Mouse (Mus musculus) bone marrow macrophage, adult 2 months (primary cell): ENCODE measurements around the gene B230118H07Rik.

Experiments
- CTCF ChIP-seq: IDR thresholded peaks from 2 replicates; pipeline ENCODE4 v1.5.1; 2012; ENCODE audit warnings: low read depth, mild to moderate bottlenecking, low read length, moderate library complexity
- POLR2A ChIP-seq: IDR thresholded peaks from 2 replicates; pipeline ENCODE4 v1.6.1; 2012; ENCODE audit warnings: mild to moderate bottlenecking, low read depth, low read length, borderline replicate concordance

DNA sequence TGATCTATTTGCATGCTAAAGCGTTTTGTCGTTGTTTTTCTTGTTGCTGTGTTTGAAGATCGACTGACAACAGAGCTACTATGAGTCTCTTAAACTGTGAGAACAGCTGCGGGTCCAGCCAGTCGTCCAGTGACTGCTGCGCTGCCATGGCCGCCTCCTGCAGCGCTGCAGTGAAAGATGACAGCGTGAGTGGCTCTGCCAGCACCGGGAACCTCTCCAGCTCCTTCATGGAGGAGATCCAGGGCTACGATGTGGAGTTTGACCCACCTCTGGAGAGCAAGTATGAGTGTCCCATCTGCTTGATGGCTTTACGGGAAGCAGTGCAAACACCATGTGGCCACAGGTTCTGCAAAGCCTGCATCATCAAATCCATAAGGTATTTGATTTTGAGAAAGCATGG is 35.1 kb upstream of the B230118H07Rik start:
- TF ChIP-seq CTCF: no peak
- TF ChIP-seq POLR2A: no peak
